Mouse (Mus musculus): ENCODE results near the gene Slc1a2.

GRCm38 (mm10) chr2:102805283-102805682 lies 146.8 kb downstream of the Slc1a2 start:
- TF ChIP-seq CTCF (conservative IDR thresholded peaks at IDR 0.05 in 1 of 2, IDR thresholded peaks at IDR 0.05 in 1 of 2; ENCODE audit: low read depth in 2 of 2, low read length in 2 of 2) (no peak), SMC3 (IDR thresholded peaks at IDR 0.05; ENCODE audit: low read depth, low read length) (no peak), MAFK (IDR thresholded peaks at IDR 0.05; ENCODE audit: insufficient replicate concordance, low read length) (no peak), RAD21 (IDR thresholded peaks at IDR 0.05; ENCODE audit: low read depth, low read length) (no peak), ZNF384 (IDR thresholded peaks at IDR 0.05; ENCODE audit: low read depth, low read length) (no peak), USF2 (conservative IDR thresholded peaks at IDR 0.05; ENCODE audit: low read depth, low read length) (no peak), ZMIZ1 (IDR thresholded peaks at IDR 0.05; ENCODE audit: low read depth, low read length) (no peak), TBP (conservative IDR thresholded peaks at IDR 0.05; ENCODE audit: low read depth, low read length) (no peak), EP300 (IDR thresholded peaks at IDR 0.05; ENCODE audit: low read length) (no peak), ZC3H11A (IDR thresholded peaks at IDR 0.05; ENCODE audit: low read depth, low read length) (no peak)
